Mouse (Mus musculus) urinary bladder, postnatal 0 days (tissue): ENCODE data around the gene D430042O09Rik. TPM values are rescaled to one million over a fixed set of nuclear protein-coding genes. Genes with fewer than 3 reads are reported as not detected.

Experiments used
- polyA plus RNA-seq: library from polyadenylated mRNA; unstranded; fragments of >200 nt; fragmentation: Nextera tagmentation; extraction: Ambion mirVana; gene quantifications from 2 replicates; pipeline ENCODE4 v1.2.1, GENCODE M21; 2015

The D430042O09Rik gene
- 2.9 and 4.2 TPM in 2 replicates for polyA plus RNA-seq

DNA sequence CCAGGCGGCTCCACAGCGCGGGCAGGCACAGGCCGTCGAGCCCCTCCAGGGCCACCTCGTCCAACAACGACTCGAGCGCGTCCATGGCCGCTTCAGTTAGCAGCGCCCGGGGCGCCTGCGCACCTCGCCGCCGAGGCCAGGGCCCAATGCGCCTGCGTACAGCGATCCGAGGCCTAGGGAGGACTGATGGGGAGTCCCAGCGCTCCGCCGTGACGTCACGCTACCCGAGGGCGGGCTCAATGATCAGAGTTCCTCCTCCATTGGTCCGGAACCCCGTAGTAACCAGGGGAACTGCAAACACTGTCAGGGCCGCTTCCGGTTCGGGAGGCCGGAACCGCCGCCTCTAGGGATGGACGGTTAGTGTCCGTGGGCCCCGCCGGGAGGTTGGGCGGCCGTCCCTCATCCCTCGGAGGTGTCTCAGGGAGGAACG, at the start of gene D430042O09Rik, which contains the start of gene Gtf3c1:
D430042O09Rik (plus strand) TSS at position 296 of the 430 bp plus-strand sequence.
Gtf3c1 (minus strand) TSS at position 188 of the 430 bp plus-strand sequence.

Other genes starting within 250 kb of the D430042O09Rik start
- 89.6 and 91.8 TPM in 2 replicates for gene Nsmce1, start 216.3 kb upstream of the D430042O09Rik start, polyA plus RNA-seq
- 17.1 and 23.9 TPM in 2 replicates for gene Il4ra, start 155.8 kb upstream of the D430042O09Rik start, polyA plus RNA-seq
- 1.1 and 1.5 TPM in 2 replicates for gene Il21r, start 104.5 kb upstream of the D430042O09Rik start, polyA plus RNA-seq
- 9.0 and 10.7 TPM in 2 replicates for gene Gtf3c1, start 108 bp upstream of the D430042O09Rik start, polyA plus RNA-seq